In the genomic region with DNA sequence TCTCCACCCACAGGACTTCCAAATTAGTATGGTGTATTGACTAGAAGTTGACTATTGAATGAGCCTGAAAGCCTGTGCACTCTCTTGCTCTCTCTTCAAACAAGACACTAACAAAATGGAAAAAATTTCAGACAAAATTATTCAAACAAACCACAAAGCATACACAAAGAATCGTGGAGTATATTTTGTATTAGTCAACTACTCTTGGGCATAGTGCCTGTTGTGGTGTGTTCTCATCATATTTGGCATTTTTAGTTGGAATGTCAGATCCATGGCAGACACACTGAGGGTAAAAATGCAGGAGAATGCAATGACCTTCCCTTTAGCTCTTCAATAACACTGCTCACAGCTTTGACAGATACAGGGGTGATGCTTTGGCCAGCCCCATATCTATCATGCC, we compare ENCODE assay signal across 22 mouse cellular contexts. TPM values are rescaled to one million over a fixed set of nuclear protein-coding genes. Genes with fewer than 3 reads are reported as not detected.
"Had no signal": no experiment of that assay in that cellular context is flagged by ENCODE, and none has a peak within 500 bp of the region (broad histone marks: within the 10 kb centered on the region; RNA-seq: fewer than 3 reads in every experiment).

No protein-coding gene starts in this region.

- H3K27ac ChIP-seq: midbrain, embryonic 10.5 days; midbrain, embryonic 12.5 days; neural tube, embryonic 13.5 days; neural tube, embryonic 15.5 days had no signal

- H3K4me2 ChIP-seq: lung, embryonic 14.5 days; midbrain, embryonic 12.5 days; neural tube, embryonic 13.5 days; neural tube, embryonic 15.5 days had no signal

- H3K4me1 ChIP-seq: neural tube, embryonic 13.5 days; neural tube, embryonic 15.5 days had no signal

- H3K27me3 ChIP-seq: midbrain, embryonic 12.5 days; neural tube, embryonic 13.5 days; neural tube, embryonic 15.5 days had no signal

- ATAC-seq: midbrain, embryonic 16.5 days had no signal

- H3K9ac ChIP-seq: lung, embryonic 14.5 days; midbrain, embryonic 12.5 days; neural tube, embryonic 13.5 days; neural tube, embryonic 15.5 days had no signal

- DNase-seq: lung, adult 18-20 months; lung, embryonic 14.5 days; lung, postnatal 10 days; lung, postnatal 4 days; midbrain, embryonic 14.5 days; retina, postnatal 1 day; right cerebral cortex, adult 18-20 months; thymus, adult 18-20 months; thymus, postnatal 14 days; thymus, postnatal 36 days had no signal

- H3K4me3 ChIP-seq: midbrain, embryonic 10.5 days; midbrain, embryonic 12.5 days; myocyte; neural tube, embryonic 13.5 days; neural tube, embryonic 15.5 days had no signal

- H3K9me3 ChIP-seq: midbrain, embryonic 10.5 days; midbrain, embryonic 12.5 days; neural tube, embryonic 13.5 days; neural tube, embryonic 15.5 days had no signal

- H3K36me3 ChIP-seq: midbrain, embryonic 10.5 days; midbrain, embryonic 12.5 days; neural tube, embryonic 13.5 days; neural tube, embryonic 15.5 days had no signal

RNA-seq across cellular contexts. Expression of gene Ttc23l, which starts 32.6 kb away (rescaled TPM):
- polyA plus RNA-seq: liver, embryonic 16.5 days; lung, embryonic 14.5 days; lung, embryonic 16.5 days; midbrain, embryonic 10.5 days; midbrain, embryonic 12.5 days; midbrain, embryonic 14.5 days; myocyte; neural tube, embryonic 11.5 days; neural tube, embryonic 13.5 days; neural tube, embryonic 15.5 days; stomach, embryonic 14.5 days; stomach, embryonic 16.5 days; thymus, postnatal 0 days had no signal
